ENCODE assay signal across 13 mouse cellular contexts in genomic region chr10:122619406-122620116, GRCm38 (mm10). TPM values are rescaled to one million over a fixed set of nuclear protein-coding genes. Genes with fewer than 3 reads are reported as not detected.
DNase-seq lines count a peak whose midpoint lies in the region; ATAC-seq and TF ChIP-seq lines count a peak whose summit lies in the region.
"Had no signal": no experiment of that assay in that cellular context is flagged by ENCODE, and none has a peak within 500 bp of the region (broad histone marks: within the 10 kb centered on the region; RNA-seq: fewer than 3 reads in every experiment).

No protein-coding gene starts in this region.

- H3K9ac ChIP-seq in kidney, embryonic 16.5 days (replicated peaks; ENCODE audit: low read length), result no peak overlapping the region
- H3K9ac ChIP-seq in liver, embryonic 12.5 days, result no peak overlapping the region
- H3K9ac ChIP-seq in heart, adult 2 months (ENCODE audit: low read depth, low read length), result no peak overlapping the region

- H3K27ac ChIP-seq in kidney, embryonic 16.5 days (ENCODE audit: low read length), result peak overlapping the region; percentile 74
- no peak overlapping the region for H3K27ac ChIP-seq in liver, embryonic 12.5 days
- no peak overlapping the region for H3K27ac ChIP-seq in heart, adult 2 months
- H3K27ac ChIP-seq: heart, embryonic 10.5 days had no signal

- H3K79me2 ChIP-seq in heart, adult 2 months (replicated peaks; ENCODE audit: control insufficient read depth, insufficient read depth, low read length), result no peaks in the 10 kb centered on the region

- H3K9me3 ChIP-seq in kidney, embryonic 16.5 days (ENCODE audit: low read length), result 0 out of 2 replicates have a peak, but pooled peaks cover 4% of the 10 kb centered on the region
- H3K9me3 ChIP-seq in liver, embryonic 12.5 days (replicated peaks), result 0 out of 2 replicates have a peak, but pooled peaks cover 7% of the 10 kb centered on the region
- H3K9me3 ChIP-seq: heart, embryonic 10.5 days had no signal

- peaks cover 42% of the 10 kb centered on the region for H3K4me1 ChIP-seq in kidney, embryonic 16.5 days (ENCODE audit: insufficient read depth, low read length)
- H3K4me1 ChIP-seq in liver, embryonic 12.5 days, result no peaks in the 10 kb centered on the region
- H3K4me1 ChIP-seq in heart, adult 2 months (ENCODE audit: control insufficient read depth, insufficient read depth, low read length), result no peaks in the 10 kb centered on the region

- WGBS in kidney, embryonic 16.5 days, result 24% methylated on average over 16 of the region's 16 CpGs
- WGBS in liver, embryonic 12.5 days (ENCODE audit: insufficient replicate concordance), result 69% methylated on average over 16 of the region's 16 CpGs
- 70% methylated on average over 16 of the region's 16 CpGs for WGBS in heart, adult 2 months

- no peak for TF ChIP-seq CTCF in heart, adult 2 months (IDR thresholded peaks at IDR 0.05)

- 0 out of 2 replicates have a peak overlapping the region, but pooled peaks have one; percentile 20 for H3K4me2 ChIP-seq in kidney, embryonic 16.5 days (replicated peaks; ENCODE audit: low read depth, low read length)
- no peak overlapping the region for H3K4me2 ChIP-seq in liver, embryonic 12.5 days

- no peak for TF ChIP-seq EP300 in heart, adult 2 months (IDR thresholded peaks at IDR 0.05; ENCODE audit: insufficient read depth, low read depth, low read length)

- intact Hi-C loops in heart, adult 2 months (cut with DNase I), result no loop called here
- intact Hi-C loops in heart, postnatal 10 days (cut with DNase I), result no loop called here

- H3K36me3 ChIP-seq in kidney, embryonic 16.5 days (ENCODE audit: insufficient read depth, low read length), result no peaks in the 10 kb centered on the region
- H3K36me3 ChIP-seq in liver, embryonic 12.5 days, result no peaks in the 10 kb centered on the region
- H3K36me3 ChIP-seq in heart, adult 2 months (ENCODE audit: control insufficient read depth, insufficient read depth, low read length), result no peaks in the 10 kb centered on the region
- H3K36me3 ChIP-seq: heart, embryonic 10.5 days had no signal

- H3K4me3 ChIP-seq in kidney, embryonic 16.5 days (ENCODE audit: low read length), result no peak overlapping the region
- no peak overlapping the region for H3K4me3 ChIP-seq in liver, embryonic 12.5 days
- H3K4me3 ChIP-seq in heart, adult 2 months, result no peak overlapping the region
- H3K4me3 ChIP-seq: heart, embryonic 10.5 days had no signal

- TF ChIP-seq POLR2A in heart, adult 2 months (IDR thresholded peaks at IDR 0.05; ENCODE audit: insufficient read depth, low read depth, low read length), result no peak

- H3K27me3 ChIP-seq in kidney, embryonic 16.5 days (ENCODE audit: insufficient read depth, low read length), result no peaks in the 10 kb centered on the region
- no peaks in the 10 kb centered on the region for H3K27me3 ChIP-seq in liver, embryonic 12.5 days (replicated peaks)
- no peaks in the 10 kb centered on the region for H3K27me3 ChIP-seq in heart, adult 2 months (ENCODE audit: control insufficient read depth, insufficient read depth, low read length)

- peak; percentile 77 for ATAC-seq in kidney, embryonic 16.5 days (ENCODE audit: low FRiP score, low TSS enrichment)
- ATAC-seq in liver, embryonic 12.5 days, result 0 out of 2 replicates have a peak, but pooled peaks have one; percentile 35
- ATAC-seq: lung, postnatal 0 days had no signal

- DNase-seq in kidney, adult 18-20 months, result no peak
- DNase-seq in testis, postnatal 14 days (ENCODE audit: low spot score), result peak; percentile 13
- no peak for DNase-seq in testis, postnatal 10 days (ENCODE audit: low spot score)
- DNase-seq in heart, adult 2 months, result no peak
- no peak for DNase-seq in heart, postnatal 10 days
- DNase-seq: adrenal gland, postnatal 10 days; gastrocnemius, postnatal 10 days; heart, postnatal 4 days; kidney, adult 9 months had no signal

RNA-seq across cellular contexts. Expression of gene Ppm1h, which starts 59.0 kb away (rescaled TPM):
- polyA plus RNA-seq in kidney, embryonic 16.5 days (2015; fragmentation: Nextera tagmentation; extraction: Ambion mirVana), result 24.7 and 27.1 TPM in 2 replicates
- 1.6 TPM in 2 replicates for polyA plus RNA-seq in liver, embryonic 12.5 days (2016; fragmentation: Nextera tagmentation; extraction: Ambion mirVana)
- 1 to 10 TPM; 6.4 to 7.8 TPM for total RNA-seq in heart, adult 2 months (2021)
- 4.5 and 7.3 TPM in 2 replicates for polyA plus RNA-seq in heart, adult 2 months (2012; rRNA removed)
- total RNA-seq in heart, postnatal 10 days (2021), result 10 to 100 TPM; 10.1 to 10.2 TPM
